Mouse (Mus musculus) erythroid progenitor cell, adult 5-6 weeks (primary cell): ENCODE measurements around the gene Prx. TPM values are rescaled to one million over a fixed set of nuclear protein-coding genes. Genes with fewer than 3 reads are reported as not detected.
A peak's percentile ranks its signal among the peaks of the same experiment; 100 is the strongest.

Source experiments
- ATAC-seq: replicated peaks from 2 replicates; pipeline ENCODE4 v1.8.0; 2016; ENCODE audit warnings: moderate number of reproducible peaks, mild to moderate bottlenecking, moderate TSS enrichment, inconsistent platforms; ENCODE audit not compliant: poor library complexity, low FRiP score, severe bottlenecking
- total RNA-seq, 2 experiments: library from RNA; stranded (forward) in 1 of 2; stranded (reverse) in 1 of 2; fragments of 150-400 nt in 1 of 2; fragments of 186-747, 209-891 nt in 1 of 2; gene quantifications; 2 replicates each; pipeline versions ENCODE4 v1.2.3 to v1.2.4; 2015 to 2017; ENCODE audit warnings: low replicate concordance in 2 of 2

The Prx gene
- 0.36 and 0.42 TPM in 2 replicates for total RNA-seq (2015; ENCODE audit: low replicate concordance)
- total RNA-seq (2017; ENCODE audit: low replicate concordance), result 1.4 and 5.1 TPM in 2 replicates

- no peak for ATAC-seq
These were observed at the start of gene Prx for GRCm38 (mm10) chr7:27499036-27499435. Gene Prx (plus strand): TSS chr7:27499324.

DNA sequence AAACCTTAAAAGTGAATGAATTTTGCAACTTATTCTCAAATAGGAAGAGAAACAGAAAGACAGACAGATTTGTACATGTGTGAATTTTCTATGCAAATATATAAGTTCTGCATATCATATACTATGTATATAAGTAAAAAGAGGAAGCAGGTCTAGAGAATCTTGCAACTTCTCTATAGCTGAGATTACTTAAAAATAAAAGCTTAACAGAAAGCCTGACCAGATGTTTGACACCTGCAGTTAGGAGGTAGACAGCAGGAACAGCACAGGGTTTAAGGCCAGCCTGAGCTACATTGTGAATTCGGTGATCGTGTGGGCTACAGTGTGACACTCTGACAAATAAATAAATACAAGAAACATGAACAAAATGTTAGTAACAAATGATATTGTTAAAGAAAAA is 47.8 kb upstream of the Prx start:
- ATAC-seq, result no peak

- ATAC-seq, result no peak
These were observed 46.8 kb upstream of the Prx start for GRCm38 (mm10) chr7:27452206-27452770.

GRCm38 (mm10) chr7:27454461-27455121 is 44.5 kb upstream of the Prx start:
- ATAC-seq, result peak; percentile 67

DNA sequence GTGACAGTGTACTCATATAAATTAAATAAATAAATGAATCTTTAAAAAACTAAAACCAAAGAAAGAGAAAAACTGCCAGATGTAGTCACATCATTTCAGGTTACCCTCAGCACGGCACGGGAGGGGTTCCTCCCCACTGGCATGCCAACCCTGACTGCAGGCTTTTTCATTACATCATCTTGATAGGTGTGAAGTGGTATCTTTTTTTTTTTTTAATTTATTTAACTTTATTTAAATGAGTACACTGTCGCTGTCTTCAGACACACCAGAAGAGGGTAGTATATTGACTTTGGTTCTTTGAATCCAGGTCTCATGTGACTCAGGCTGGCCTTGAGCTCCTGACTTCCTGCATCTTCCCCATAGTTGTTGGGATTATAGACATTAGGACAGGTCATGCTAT is 43.9 kb upstream of the Prx start:
- ATAC-seq, result no peak

DNA sequence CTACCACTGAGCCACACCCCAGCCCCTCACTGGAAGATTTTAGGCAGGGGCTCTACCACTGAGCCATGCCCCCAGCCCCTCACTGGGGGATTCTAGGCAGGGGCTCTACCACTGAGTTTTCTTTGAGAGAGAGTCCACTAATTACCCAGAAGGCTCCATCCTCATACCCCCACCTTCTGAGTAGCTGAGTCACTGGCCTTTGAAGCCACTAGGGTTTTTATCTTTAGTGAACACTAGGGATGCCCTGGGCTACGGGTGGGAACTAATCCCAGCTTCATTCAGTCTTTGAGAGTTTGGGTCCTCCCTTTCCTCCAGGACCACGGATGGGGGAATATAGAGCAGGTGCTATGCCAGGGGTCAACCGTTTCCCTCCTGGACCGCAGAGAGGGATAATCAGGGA is 40.5 kb upstream of the Prx start:
- ATAC-seq, result 0 out of 2 replicates have a peak, but pooled peaks have one; percentile 40

DNA sequence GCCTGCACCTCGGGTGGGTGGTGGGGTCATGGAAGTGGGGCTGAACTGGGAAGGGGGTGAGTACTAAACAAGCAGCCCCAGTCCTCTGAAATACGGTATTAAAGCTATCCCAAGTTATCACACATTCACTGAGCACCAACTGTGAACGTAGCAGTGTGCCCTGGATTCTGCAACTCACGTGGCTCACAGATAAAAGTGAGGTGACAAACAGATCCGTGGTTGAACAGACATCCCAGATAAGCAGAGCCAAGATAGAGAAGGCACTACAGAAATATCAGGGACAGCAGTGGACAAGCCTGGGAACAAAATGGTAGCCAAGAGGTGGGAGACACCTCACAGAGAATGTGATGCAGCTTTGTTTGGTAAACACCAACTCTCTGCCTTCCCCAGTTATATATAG is 39.5 kb upstream of the Prx start:
- ATAC-seq, result no peak

DNA sequence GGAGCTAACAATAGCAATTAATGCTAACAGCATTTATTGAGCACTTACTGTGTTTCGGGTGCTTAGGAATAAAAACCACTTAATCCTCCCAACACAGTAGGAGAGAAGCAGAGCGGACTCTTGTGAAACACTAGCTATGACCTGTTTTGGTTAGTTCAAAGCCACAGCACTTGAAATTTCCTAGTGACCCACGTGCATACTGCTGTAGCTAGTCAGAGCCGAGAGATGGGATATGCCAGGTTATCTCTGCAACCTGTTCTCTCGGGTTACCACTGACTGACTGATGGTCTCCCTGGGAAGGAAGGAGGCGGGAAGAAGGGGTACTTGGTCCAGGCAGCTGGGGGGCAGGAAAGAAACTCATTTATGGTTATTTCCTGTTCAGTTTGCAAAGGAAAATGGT is 38.6 kb upstream of the Prx start:
- no peak for ATAC-seq

DNA sequence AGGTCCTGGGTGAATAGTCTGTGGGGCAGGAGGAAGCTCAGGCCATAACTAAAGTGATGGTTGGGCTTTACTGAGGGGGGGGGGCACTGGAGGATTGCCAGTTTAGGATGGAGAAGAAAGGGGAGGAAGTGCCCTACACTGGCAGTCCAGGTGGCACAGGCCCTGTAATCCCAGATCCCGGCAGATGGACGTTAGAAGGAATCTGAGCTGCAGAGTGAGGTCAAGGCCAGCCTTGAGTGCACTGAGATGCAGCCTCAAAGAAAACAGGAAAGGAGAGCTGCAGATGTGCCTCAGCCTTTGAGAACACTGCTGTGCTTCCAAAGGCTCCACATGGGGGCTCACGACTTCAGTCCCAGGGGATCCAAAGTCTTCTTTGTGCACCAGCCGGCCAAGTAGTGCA is 31.5 kb upstream of the Prx start:
- ATAC-seq, result no peak

DNA sequence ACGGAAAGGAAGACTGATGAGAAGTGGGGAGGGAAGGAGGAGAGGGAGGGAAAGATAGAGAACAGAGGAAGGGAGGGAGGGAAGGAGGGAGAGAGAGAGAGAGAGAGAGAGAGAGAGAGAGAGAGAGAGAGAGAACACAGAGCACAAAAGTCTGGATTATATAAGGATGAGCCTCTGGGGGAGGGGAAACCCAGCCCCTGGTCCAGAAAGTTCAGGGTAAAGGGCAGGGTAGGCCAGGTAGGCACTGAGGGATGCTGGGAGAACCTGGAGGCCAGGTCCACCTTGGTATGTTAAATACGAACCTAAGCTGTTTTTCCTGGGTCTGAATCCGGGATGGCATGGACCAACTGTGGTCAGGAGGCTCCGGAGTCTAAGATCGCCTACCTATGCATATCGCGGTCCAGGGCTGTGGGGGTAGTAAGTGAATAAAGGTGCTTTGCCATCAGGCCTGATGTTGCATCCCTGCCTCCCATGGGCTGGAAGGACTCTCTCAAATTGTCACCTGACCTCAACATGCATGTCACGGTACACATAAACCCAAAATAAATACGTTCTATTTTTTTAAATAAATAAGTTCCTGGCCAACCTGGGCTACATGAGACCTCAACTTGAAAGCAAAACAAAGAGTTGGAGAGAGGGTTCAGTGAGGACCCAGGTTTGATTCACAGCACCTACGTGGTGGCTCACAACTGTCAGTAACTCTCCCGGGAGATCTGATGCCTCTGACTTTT is 27.6 kb upstream of the Prx start:
- no peak for ATAC-seq

GRCm38 (mm10) chr7:27472596-27472995 is 26.5 kb upstream of the Prx start:
- no peak for ATAC-seq

DNA sequence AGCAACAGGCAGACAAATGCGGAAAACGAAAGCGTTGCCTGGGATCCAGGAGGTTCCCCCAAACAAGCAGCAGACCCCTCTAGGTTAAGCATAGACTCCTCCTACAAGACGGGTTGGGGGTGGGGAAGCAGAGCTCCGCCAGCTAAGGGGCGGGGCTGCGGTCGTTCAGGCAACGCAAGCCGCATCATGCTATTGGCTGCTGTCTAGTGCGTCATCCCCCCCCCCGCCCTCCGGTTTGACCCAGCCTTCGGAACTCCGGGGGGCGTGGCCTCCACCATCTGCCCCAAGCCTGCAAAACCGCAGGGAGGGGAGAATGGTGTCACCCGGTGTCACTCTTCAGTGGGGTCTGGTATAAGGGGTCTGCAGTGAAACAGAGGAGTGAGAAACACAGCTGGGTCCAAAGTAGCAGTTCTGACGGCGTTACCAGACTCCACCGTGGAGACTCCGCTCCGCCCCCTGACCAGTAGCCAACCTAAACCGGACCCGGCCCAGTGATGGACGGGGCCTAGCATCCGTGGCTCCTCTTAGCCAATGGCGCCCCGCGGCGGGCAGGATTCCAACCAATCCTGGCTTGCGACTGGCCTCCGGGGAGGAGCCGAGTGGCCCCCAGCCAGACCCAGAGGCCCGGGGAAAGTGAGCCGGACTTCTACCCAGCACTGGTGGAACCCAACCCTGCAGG is 25.8 kb upstream of the Prx start, which contains the start of gene Sertad3:
Gene Sertad3, plus strand, starts transcription at position 613 of the 679 bp plus-strand sequence.
- peak; percentile 80 for ATAC-seq

DNA sequence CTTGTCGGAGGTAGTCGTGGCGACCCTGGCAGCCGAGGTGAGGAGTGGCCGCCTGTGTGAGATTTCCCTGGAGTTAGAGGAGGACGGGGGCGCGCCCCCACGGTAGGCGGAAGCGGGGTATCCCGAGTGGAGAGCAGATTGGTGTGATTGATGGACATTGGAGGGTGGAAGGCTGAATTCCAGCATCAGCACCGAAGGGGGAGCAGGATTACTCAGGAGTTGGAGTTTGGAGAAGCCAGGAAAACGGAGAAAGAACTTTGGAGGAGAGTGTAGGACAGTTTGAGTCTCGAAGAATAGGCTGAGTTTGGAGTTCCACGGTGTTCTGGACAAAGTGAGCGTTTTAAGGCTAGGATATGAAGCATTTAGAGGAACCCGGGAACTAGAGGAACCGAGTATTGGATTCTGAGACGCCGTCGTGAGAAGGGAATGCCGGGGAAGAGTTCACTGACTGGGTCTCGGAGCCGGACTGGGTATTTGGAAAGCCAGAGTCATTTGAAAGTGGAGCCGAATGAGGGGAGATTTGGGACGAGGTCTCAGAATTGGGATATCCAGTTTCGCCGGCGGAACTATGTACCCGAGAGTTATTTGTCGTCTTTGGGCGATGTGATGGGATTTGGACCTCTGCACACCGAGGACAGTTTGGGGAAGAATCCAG is 25.2 kb upstream of the Prx start:
- ATAC-seq, result no peak; the same call in none of the 2 replicates

GRCm38 (mm10) chr7:27474490-27474954 is 24.6 kb upstream of the Prx start:
- peak; percentile 78 for ATAC-seq

DNA sequence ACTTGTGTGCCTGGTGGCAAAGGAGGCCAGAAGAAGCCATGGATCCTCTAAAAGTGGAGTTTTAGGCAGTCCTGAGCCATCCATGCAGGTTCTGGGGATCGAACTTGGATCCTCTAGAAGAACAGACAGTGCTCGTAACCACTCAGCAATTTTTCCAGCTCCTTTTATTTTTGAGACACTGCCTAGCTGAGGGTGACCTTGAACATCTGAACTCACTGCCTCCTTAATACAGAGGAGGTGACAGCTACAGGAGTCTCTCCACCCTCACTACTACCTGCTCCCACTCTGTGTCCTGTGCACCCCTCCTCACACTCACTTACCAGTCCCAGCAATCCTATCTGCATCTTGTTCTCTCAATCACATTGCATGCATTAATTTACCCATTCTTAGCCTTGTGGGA is 23.5 kb upstream of the Prx start:
- ATAC-seq, result no peak

- ATAC-seq, result no peak
These were observed 23.0 kb upstream of the Prx start for GRCm38 (mm10) chr7:27476098-27476635.

DNA sequence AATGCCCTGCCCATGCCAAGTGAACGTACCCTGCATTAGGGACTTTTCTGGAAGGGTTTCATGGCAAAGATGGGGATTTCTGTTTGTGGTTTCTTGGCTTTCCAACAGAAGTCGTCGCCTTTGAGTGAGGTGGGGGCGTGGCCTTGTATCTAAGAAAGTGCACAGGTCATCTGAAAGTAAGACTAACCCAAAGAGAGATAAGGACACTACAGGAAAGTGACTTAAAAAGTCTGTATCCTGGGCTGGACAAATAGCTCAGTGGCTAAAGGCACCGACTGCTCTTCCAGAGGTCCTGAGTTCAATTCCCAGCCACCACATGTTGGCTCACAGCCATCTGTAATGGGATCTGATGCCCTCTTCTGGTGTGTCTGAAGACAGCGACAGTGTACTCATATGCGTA is 20.6 kb upstream of the Prx start:
- no peak for ATAC-seq

DNA sequence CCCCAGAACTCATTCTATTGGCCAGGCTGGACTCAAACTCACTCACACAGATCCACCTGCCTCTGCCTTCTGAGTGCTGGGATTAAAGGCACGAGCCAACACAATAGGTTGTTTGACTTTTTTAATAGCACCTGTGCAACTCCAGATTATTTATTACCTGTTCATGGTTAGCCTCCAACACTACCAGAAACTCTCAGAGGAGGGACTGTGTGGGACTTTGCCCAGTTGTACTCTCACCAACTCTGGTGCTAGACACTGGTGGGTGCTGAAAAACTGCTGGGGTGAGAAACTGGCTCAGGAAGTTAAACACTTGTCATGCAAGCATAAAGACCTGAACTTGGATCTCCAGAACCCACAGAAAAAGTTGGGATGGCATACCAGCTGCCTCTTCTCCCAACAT is 19.4 kb upstream of the Prx start:
- ATAC-seq, result no peak

DNA sequence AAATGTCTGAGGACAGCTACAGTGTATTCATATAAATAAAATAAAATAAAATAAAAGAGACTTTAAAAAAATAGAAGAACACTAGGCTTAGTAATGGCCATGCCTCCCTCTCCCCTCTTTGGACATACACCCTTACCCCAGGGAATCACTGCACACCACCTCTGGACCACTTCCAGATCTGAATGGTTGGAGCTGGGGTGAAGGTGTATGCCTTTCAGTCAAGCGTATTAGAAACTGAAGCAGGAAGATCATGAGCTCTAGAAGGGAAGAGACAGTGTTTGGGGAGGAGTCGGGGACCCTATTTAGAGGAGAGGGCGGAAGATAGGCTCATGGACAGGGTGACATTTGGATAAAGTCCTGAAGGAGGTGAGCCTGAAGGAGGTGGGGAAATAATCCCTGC is 18.6 kb upstream of the Prx start:
- ATAC-seq, result no peak
